ENCODE assay signal across 8 mouse cellular contexts in the genomic region with DNA sequence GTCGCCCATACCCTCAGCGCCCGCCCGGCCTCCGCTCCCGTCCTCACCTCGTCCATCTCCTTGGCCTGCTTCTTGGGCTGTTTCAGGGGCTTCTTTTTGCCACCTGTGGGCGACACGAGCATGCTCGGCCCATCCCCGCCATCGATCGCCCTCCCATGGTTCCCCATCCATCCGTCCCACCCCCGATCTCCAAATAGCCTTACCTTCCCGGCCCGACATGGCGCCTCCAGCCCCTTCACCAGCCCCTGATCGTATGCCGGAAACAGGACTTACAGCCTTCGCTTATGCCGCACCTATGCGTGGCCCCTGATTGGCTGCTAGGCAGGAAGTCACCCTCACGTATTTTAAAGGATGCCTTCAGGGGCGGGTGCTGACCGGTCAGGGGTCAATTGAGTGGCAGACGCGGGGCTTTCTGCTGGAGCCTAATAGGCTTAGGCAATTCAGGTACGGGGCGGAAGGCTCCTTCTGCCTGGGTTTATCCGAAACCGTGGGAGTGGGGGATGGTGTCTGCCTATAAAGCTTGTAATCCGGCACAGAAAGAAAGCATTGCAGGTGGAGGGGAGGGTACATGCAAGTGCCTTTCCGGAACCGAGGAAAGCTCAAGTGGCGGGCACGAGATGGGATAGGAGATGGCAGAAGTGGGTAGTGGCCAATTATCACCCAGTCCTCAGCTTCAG. TPM values are rescaled to one million over a fixed set of nuclear protein-coding genes. Genes with fewer than 3 reads are reported as not detected.
A peak's percentile ranks its signal among the peaks of the same experiment; 100 is the strongest.
DNase-seq lines count a peak whose midpoint lies in the region; ATAC-seq and TF ChIP-seq lines count a peak whose summit lies in the region.

TSS of gene Ccdc51 (plus strand) at position 370 of the 677 bp plus-strand sequence.
TSS of gene Tma7 (minus strand) at position 464 of the 677 bp plus-strand sequence.

- 0 out of 2 replicates have a peak, but pooled peaks have one; percentile 12 for TF ChIP-seq EP300 in lung, postnatal 0 days (IDR thresholded peaks at IDR 0.05)

- WGBS in hindbrain, embryonic 11.5 days = under 1% methylated on average over 37 of the region's 37 CpGs
- 1% methylated on average over 36 of the region's 37 CpGs for WGBS in lung, postnatal 0 days

- H3K9me3 ChIP-seq in hindbrain, embryonic 11.5 days (ENCODE audit: control insufficient read depth, low read length) = no peaks in the 10 kb centered on the region
- no peaks in the 10 kb centered on the region for H3K9me3 ChIP-seq in lung, postnatal 0 days (ENCODE audit: low read length)

- peak; percentile 88 for DNase-seq in Muller cell, postnatal 12 days (ENCODE audit: inconsistent ontology term)
- DNase-seq in cerebellum, adult 8-10 months = peak; percentile 80
- DNase-seq in frontal cortex, adult 2 months (ENCODE audit: extremely low spot score in 1 of 2, low spot score in 1 of 2) = peak; percentile 89 to 93
- DNase-seq in hindbrain, embryonic 11.5 days (ENCODE audit: low spot score) = peak; percentile 84
- DNase-seq in layer of hippocampus, postnatal 10 days (ENCODE audit: low spot score in 2 of 2) = peak; percentile 74 to 85
- DNase-seq in lung, postnatal 0 days (ENCODE audit: low spot score) = peak; percentile 94
- peak; percentile 59 for DNase-seq in ovary, postnatal 10 days (ENCODE audit: low spot score)
- peak; percentile 87 for DNase-seq in thymus, postnatal 0 days (ENCODE audit: low spot score)

- H3K27ac ChIP-seq in hindbrain, embryonic 11.5 days (ENCODE audit: low read depth, low read length) = peak within 1 kb of the TSS; percentile 72
- H3K27ac ChIP-seq in lung, postnatal 0 days (ENCODE audit: low read length) = peak within 1 kb of the TSS; percentile 72

- peak within 1 kb of the TSS; percentile 76 for H3K4me2 ChIP-seq in hindbrain, embryonic 11.5 days (replicated peaks; ENCODE audit: low read depth, low read length)
- H3K4me2 ChIP-seq in lung, postnatal 0 days (replicated peaks; ENCODE audit: low read depth, low read length) = peak within 1 kb of the TSS; percentile 75

- no peak for TF ChIP-seq CTCF in lung, postnatal 0 days (IDR thresholded peaks at IDR 0.05)

- H3K9ac ChIP-seq in hindbrain, embryonic 11.5 days (ENCODE audit: low read depth, low read length) = peak within 1 kb of the TSS; percentile 80
- H3K9ac ChIP-seq in lung, postnatal 0 days (replicated peaks; ENCODE audit: low read depth) = peak within 1 kb of the TSS; percentile 62

- H3K27me3 ChIP-seq in hindbrain, embryonic 11.5 days (ENCODE audit: control insufficient read depth, insufficient read depth, low read length) = no peaks in the 10 kb centered on the region
- H3K27me3 ChIP-seq in lung, postnatal 0 days (replicated peaks; ENCODE audit: insufficient read depth, low read length) = no peaks in the 10 kb centered on the region

- ATAC-seq in hindbrain, embryonic 11.5 days (ENCODE audit: low FRiP score) = peak; percentile 97
- ATAC-seq in lung, postnatal 0 days = peak; percentile 99

- H3K36me3 ChIP-seq in hindbrain, embryonic 11.5 days (ENCODE audit: control insufficient read depth, insufficient read depth, low read length) = no peaks in the 10 kb centered on the region
- no peaks in the 10 kb centered on the region for H3K36me3 ChIP-seq in lung, postnatal 0 days (ENCODE audit: insufficient read depth, low read length)

- peaks cover 6% of the 10 kb centered on the region; the same call in 1 of the 2 replicates for H3K4me1 ChIP-seq in hindbrain, embryonic 11.5 days (replicated peaks; ENCODE audit: control insufficient read depth, insufficient read depth, low read length)
- peaks cover 7% of the 10 kb centered on the region; the same call in 1 of the 2 replicates for H3K4me1 ChIP-seq in lung, postnatal 0 days (ENCODE audit: insufficient read depth, low read depth, low read length)

- peak within 1 kb of the TSS; percentile 84 for H3K4me3 ChIP-seq in hindbrain, embryonic 11.5 days (ENCODE audit: low read depth, low read length)
- H3K4me3 ChIP-seq in lung, postnatal 0 days (ENCODE audit: low read depth, low read length) = peak within 1 kb of the TSS; percentile 69

RNA-seq across cellular contexts. Expression of gene Ccdc51, which starts in this region (rescaled TPM):
- 5.9 and 6.0 TPM in 2 replicates for polyA plus RNA-seq in frontal cortex, adult 2 months (2012; rRNA removed)
- 11.0 and 12.3 TPM in 2 replicates for polyA plus RNA-seq in hindbrain, embryonic 11.5 days (2014; fragmentation: Nextera tagmentation; extraction: Ambion mirVana)
- 1 to 10 TPM; 6.1 to 7.3 TPM for total RNA-seq in layer of hippocampus, postnatal 10 days (2021)
- 6.8 and 7.2 TPM in 2 replicates for polyA plus RNA-seq in lung, postnatal 0 days (2015; fragmentation: Nextera tagmentation; extraction: Ambion mirVana)
- 18.6 and 19.0 TPM in 2 replicates for polyA plus RNA-seq in thymus, postnatal 0 days (2015; fragmentation: Nextera tagmentation; extraction: Ambion mirVana)

RNA-seq across cellular contexts. Expression of gene Tma7, which starts in this region (rescaled TPM):
- 173 and 184 TPM in 2 replicates for polyA plus RNA-seq in frontal cortex, adult 2 months (2012; rRNA removed)
- 756 and 774 TPM in 2 replicates for polyA plus RNA-seq in hindbrain, embryonic 11.5 days (2014; fragmentation: Nextera tagmentation; extraction: Ambion mirVana)
- 100 to 1,000 TPM; 331 to 333 TPM for total RNA-seq in layer of hippocampus, postnatal 10 days (2021)
- 375 and 393 TPM in 2 replicates for polyA plus RNA-seq in lung, postnatal 0 days (2015; fragmentation: Nextera tagmentation; extraction: Ambion mirVana)
- 808 and 867 TPM in 2 replicates for polyA plus RNA-seq in thymus, postnatal 0 days (2015; fragmentation: Nextera tagmentation; extraction: Ambion mirVana)

Comparison
In these comparisons a context has a peak if more than half of its experiments do, and no peak if none do; other contexts are left out.
1. Peak in every context shown above with its lines: DNase-seq, ATAC-seq, H3K4me3 ChIP-seq and H3K27ac ChIP-seq.